Mouse (Mus musculus): ENCODE results near the gene March6. TPM values are rescaled to one million over a fixed set of nuclear protein-coding genes. Genes with fewer than 3 reads are reported as not detected.

Gene March6
- polyA plus RNA-seq, 1 experiment, result 23.8 TPM

DNA sequence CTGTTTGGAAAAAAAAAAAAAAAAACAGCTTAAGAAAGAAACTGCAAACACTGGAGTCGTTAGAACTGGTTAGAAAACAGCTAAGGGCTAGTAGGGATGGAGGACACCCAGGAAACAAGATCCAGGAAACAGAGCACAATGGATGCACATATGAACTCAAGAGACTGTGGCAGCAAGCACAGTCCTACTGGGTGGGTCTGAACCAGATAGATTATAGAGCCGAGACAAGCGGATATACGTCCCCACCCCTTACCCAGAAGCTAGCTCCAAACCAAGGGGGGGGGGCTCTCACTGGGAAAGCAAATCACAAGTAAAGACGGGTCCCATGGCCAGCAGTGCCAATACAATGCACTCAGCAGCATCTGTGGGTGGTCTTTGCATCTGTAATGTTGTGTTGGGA lies 11.9 kb downstream of the March6 start:
- DNase-seq, result no peak
- Histone ChIP-seq H3K4me3 (replicated peaks; ENCODE audit: extremely low read depth, low read depth, low read length) (no peak overlapping the region), H3K4me1 (ENCODE audit: control insufficient read depth, insufficient read depth, low read length) (peaks cover 16% of the 10 kb centered on the region)
- WGBS, result 50% methylated on average over 5 of the region's 5 CpGs
- TF ChIP-seq POLR2A (IDR thresholded peaks at IDR 0.05; ENCODE audit: borderline replicate concordance, extremely low read depth, low read depth, low read length), result no peak

DNA sequence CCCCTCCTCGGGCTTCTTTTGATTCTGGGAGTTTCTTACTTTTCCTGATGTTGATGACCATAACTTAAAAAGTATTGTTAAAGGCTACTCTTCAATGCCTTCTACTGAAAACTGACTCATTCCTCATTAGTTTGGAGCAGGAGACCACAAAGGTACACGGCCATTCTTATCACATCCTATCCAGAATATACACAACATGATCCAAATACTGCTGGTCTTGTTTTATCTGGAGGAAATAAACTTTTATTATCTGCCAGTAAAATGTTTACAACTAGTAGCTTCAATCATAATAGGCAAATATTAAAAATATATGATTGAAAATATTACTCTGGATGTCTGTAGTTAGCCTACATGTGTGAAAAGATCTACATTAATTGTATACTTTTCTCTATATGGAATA lies 12.5 kb downstream of the March6 start:
- Histone ChIP-seq H3K4me1 (ENCODE audit: control insufficient read depth, insufficient read depth, low read length) (peaks cover 16% of the 10 kb centered on the region), H3K4me3 (replicated peaks; ENCODE audit: extremely low read depth, low read depth, low read length) (no peak overlapping the region)
- WGBS, result 45% methylated on average over 2 of the region's 2 CpGs
- no peak for DNase-seq
- no peak for TF ChIP-seq CTCF (IDR thresholded peaks at IDR 0.05; ENCODE audit: insufficient read depth, low read length)
- no peak for TF ChIP-seq POLR2A (IDR thresholded peaks at IDR 0.05; ENCODE audit: borderline replicate concordance, extremely low read depth, low read depth, low read length)

DNA sequence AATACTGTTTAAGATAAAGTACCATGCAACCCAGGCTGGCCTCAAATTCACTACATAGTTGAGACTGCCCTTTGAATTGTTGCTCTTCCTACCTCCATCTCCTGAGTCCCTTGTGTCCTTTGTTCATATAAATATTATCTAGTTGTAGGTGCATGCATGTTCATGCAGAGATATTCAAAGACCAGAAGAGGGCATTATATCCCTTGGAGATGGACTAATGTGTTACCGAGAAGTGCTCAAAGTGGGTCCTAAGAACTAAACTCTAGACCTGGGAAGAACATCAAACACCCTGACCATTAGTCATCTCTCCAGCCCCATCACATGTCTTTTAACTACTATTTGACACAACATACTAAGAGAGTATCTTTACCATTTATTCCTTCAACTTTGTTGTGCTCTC lies 13.7 kb downstream of the March6 start:
- no peak overlapping the region for H3K4me3 ChIP-seq (replicated peaks; ENCODE audit: extremely low read depth, low read depth, low read length)
- H3K4me1 ChIP-seq (ENCODE audit: control insufficient read depth, insufficient read depth, low read length), result peaks cover 16% of the 10 kb centered on the region; the same call in 1 of the 2 replicates
- no peak for DNase-seq
- TF ChIP-seq POLR2A (IDR thresholded peaks at IDR 0.05; ENCODE audit: borderline replicate concordance, extremely low read depth, low read depth, low read length) (no peak), CTCF (IDR thresholded peaks at IDR 0.05; ENCODE audit: insufficient read depth, low read length) (no peak)
- 57% methylated on average over 1 of the region's 1 CpGs for WGBS

DNA sequence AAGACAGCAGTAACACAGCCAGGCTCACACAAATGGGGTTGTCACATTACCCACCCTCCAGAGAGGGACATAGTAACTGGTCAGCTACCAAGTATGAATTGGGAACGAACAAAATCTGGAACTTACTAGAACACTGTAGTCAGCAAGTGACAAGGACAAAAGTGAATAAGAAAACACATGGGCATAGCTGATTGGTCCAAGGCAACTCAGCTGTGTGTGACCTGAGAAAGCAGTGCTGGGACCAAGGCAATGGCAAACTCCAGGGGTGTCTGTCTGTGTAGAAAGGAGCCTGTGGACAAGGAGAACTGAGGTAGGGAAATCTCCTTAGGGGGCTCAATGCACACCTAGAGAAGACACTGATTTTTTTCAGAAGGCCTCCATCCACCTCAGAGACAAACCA lies 19.1 kb downstream of the March6 start:
- DNase-seq, result no peak
- TF ChIP-seq POLR2A (IDR thresholded peaks at IDR 0.05; ENCODE audit: borderline replicate concordance, extremely low read depth, low read depth, low read length) (no peak), CTCF (IDR thresholded peaks at IDR 0.05; ENCODE audit: insufficient read depth, low read length) (no peak)
- Histone ChIP-seq H3K4me1 (ENCODE audit: control insufficient read depth, insufficient read depth, low read length) (peaks cover 9% of the 10 kb centered on the region), H3K4me3 (replicated peaks; ENCODE audit: extremely low read depth, low read depth, low read length) (no peak overlapping the region)
- 54% methylated on average over 1 of the region's 1 CpGs for WGBS

DNA sequence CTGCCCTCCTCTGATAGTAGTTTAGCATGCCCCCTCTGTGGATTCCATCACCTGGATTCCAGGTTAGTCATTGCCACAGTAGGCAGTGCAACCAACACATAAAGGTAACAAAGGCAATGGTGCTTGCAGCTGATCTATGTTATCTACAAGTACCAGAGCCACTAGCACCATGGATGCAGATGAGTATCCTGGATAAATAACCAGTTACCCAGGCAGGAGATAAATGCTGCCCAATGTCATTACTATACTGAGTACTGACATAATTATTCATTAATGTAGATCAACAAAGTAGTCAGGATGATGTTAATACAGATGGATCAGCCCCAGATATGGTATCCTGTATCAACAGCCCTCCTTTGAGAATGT lies 19.5 kb downstream of the March6 start:
- Histone ChIP-seq H3K4me3 (replicated peaks; ENCODE audit: extremely low read depth, low read depth, low read length) (no peak overlapping the region), H3K4me1 (ENCODE audit: control insufficient read depth, insufficient read depth, low read length) (peaks cover 9% of the 10 kb centered on the region)
- no peak for TF ChIP-seq CTCF (IDR thresholded peaks at IDR 0.05; ENCODE audit: insufficient read depth, low read length)
- TF ChIP-seq POLR2A (IDR thresholded peaks at IDR 0.05; ENCODE audit: borderline replicate concordance, extremely low read depth, low read depth, low read length), result no peak
- DNase-seq, result no peak

DNA sequence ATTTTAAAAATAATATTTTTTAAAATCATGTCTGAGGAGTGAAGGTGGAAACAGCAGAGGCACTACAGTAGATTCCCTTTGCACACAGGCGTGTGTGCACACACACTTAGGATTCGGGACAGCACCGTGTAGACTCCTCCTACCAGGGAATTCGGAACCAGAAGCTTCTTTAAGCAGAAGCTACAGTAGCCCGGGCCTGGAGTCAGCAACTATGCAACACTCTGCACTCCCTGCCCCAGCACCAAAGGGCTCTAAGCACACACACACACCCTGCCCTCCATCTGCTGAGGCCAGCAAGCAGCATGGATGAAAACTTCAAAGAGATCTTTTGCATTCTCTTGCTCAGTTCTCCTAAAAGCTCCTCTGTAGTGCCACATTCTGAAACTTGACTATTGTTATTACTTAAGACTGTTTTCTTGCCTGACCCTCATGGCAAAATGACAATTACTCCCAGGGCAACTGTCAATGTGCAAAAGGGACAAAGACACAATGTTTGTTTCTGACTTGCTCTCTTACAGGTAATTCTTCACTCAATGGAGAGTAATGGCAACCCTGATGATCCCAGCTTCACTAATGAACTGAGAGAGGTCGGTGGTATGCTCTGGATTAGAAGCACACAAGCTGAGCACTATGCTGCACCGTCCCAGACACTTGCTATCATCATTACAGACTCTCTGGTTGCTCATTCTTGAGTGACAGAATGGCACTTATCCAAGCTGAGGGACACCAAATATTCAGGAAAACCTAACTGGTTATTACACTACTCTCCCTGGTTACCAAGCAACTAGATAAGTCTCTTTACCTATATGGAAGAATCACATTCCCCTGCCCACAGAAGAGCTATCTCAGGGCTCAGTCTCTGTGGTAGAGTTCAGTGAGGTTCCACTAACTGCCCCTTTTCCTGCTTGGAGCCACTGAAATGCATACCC lies 20.1 kb downstream of the March6 start:
- DNase-seq, result no peak
- no peak for TF ChIP-seq POLR2A (IDR thresholded peaks at IDR 0.05; ENCODE audit: borderline replicate concordance, extremely low read depth, low read depth, low read length)
- no peak for TF ChIP-seq CTCF (IDR thresholded peaks at IDR 0.05; ENCODE audit: insufficient read depth, low read length)
- 33% methylated on average over 7 of the region's 7 CpGs for WGBS
- no peak overlapping the region for H3K4me3 ChIP-seq (replicated peaks; ENCODE audit: extremely low read depth, low read depth, low read length)
- peaks cover 9% of the 10 kb centered on the region for H3K4me1 ChIP-seq (ENCODE audit: control insufficient read depth, insufficient read depth, low read length)

DNA sequence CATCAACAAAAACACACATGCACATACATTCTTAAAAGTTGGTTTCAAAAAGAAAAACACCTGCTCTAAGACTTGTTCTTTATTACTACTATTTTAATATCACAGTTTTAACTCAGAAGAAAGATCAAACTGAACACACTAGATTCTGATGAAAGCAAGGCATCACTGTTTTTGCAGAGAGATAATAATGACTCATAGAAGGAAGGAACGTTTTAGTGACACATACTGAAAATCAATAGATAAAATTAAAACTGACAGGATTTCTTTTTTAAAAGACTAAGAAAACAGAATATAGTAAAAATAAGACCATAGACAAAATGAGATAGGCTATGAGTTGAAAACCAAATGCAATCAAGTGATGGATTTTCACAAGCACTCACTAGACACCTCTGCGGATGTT lies 25.8 kb downstream of the March6 start:
- Histone ChIP-seq H3K4me1 (ENCODE audit: control insufficient read depth, insufficient read depth, low read length) (no peaks in the 10 kb centered on the region), H3K4me3 (replicated peaks; ENCODE audit: extremely low read depth, low read depth, low read length) (no peak overlapping the region)
- TF ChIP-seq CTCF (IDR thresholded peaks at IDR 0.05; ENCODE audit: insufficient read depth, low read length) (no peak), POLR2A (IDR thresholded peaks at IDR 0.05; ENCODE audit: borderline replicate concordance, extremely low read depth, low read depth, low read length) (no peak)
- WGBS, result 68% methylated on average over 2 of the region's 2 CpGs
- DNase-seq, result no peak

DNA sequence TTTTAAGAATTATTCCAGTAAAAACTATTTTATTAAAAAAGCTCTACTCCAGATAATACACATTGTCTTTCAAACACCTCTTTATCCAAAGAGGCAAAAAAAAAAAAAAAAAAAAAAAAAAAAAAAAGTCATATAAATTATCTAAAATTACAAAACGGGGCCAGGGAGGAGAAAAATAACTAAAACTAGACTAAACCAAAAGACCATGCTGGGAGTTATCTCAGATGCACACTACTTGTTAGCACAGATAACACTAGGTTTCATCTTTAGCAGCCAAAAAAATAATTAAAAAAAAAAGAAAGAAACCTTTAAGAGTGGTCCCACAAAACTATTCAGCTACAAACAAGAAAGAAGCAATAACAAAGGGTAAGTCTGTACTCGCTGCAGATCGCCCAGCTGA lies 27.4 kb downstream of the March6 start:
- WGBS, result 83% methylated on average over 3 of the region's 3 CpGs
- DNase-seq, result no peak
- no peaks in the 10 kb centered on the region for H3K4me1 ChIP-seq (ENCODE audit: control insufficient read depth, insufficient read depth, low read length)
- no peak overlapping the region for H3K4me3 ChIP-seq (replicated peaks; ENCODE audit: extremely low read depth, low read depth, low read length)
- no peak for TF ChIP-seq CTCF (IDR thresholded peaks at IDR 0.05; ENCODE audit: insufficient read depth, low read length)
- TF ChIP-seq POLR2A (IDR thresholded peaks at IDR 0.05; ENCODE audit: borderline replicate concordance, extremely low read depth, low read depth, low read length), result no peak

DNA sequence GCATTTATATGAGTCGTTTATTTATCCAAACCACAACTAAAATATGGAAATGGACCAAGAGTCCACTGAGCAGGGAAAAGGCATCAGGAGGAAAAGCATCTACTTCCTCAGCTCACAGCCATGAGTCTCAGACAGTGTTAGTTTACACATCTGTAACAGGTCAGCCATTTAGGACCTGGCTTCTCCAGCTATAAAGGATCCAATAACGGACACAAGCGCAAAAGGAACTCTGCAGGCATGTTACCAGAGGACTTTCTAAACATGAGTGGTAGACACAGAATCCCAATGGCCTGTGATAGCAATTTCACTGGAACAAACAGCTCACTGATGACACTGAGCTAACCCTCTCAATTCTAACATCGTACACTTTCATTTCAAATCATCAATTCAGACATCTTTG lies 27.9 kb downstream of the March6 start:
- 73% methylated on average over 4 of the region's 4 CpGs for WGBS
- no peak for TF ChIP-seq CTCF (IDR thresholded peaks at IDR 0.05; ENCODE audit: insufficient read depth, low read length)
- no peak for TF ChIP-seq POLR2A (IDR thresholded peaks at IDR 0.05; ENCODE audit: borderline replicate concordance, extremely low read depth, low read depth, low read length)

DNA sequence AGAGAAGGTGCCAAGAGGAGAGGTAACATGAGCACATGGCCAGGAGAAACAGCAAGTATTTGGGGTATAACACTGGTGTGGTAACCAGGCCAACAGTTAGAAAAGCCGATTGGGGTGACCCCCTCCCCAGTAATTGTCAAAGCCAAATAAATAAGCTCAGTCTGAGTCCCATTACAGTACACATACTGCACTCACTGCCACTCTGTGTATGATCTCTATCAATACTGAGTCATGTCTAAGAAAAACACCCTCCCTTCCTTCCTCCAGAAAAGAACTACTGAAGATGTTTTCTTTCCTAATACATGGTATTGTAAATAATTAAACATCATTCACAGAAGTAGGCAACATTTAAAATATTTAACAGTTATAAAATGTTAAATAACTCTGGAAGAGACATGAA lies 28.5 kb downstream of the March6 start:
- H3K4me1 ChIP-seq (ENCODE audit: control insufficient read depth, insufficient read depth, low read length), result no peaks in the 10 kb centered on the region
- H3K4me3 ChIP-seq (replicated peaks; ENCODE audit: extremely low read depth, low read depth, low read length), result no peak overlapping the region
- TF ChIP-seq CTCF (IDR thresholded peaks at IDR 0.05; ENCODE audit: insufficient read depth, low read length) (no peak), POLR2A (IDR thresholded peaks at IDR 0.05; ENCODE audit: borderline replicate concordance, extremely low read depth, low read depth, low read length) (no peak)
- WGBS, result 50% methylated on average over 1 of the region's 1 CpGs
- DNase-seq, result no peak

More for the DNA sequence above, 27.9 kb downstream of the March6 start:
- H3K4me3 ChIP-seq (replicated peaks; ENCODE audit: extremely low read depth, low read depth, low read length), result no peak overlapping the region
- no peaks in the 10 kb centered on the region for H3K4me1 ChIP-seq (ENCODE audit: control insufficient read depth, insufficient read depth, low read length)
- no peak for DNase-seq

All from lung, adult 2 months (tissue).